In the genomic region with DNA sequence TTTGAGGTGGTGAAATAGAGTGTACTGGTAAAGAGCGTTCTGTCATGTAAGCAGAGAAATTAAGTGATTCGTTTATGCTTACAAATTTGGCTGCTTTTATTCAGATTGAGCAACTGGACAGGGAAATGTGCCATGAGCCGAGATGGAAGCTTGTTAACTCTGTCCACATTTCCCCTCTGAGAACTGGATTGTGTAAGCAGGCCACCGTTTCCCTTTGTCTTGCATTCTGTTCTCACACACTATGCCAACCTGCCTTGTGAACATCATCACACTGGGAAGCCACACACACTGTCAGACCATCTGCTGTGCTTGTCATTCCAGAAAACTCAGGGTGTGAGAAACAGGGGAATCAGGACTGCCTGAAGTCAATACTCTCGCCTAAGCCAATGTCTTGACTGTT, we compare ENCODE assay signal across 9 mouse cellular contexts.
DNase-seq lines count a peak whose midpoint lies in the region; ATAC-seq and TF ChIP-seq lines count a peak whose summit lies in the region.
"Had no signal": no experiment of that assay in that cellular context is flagged by ENCODE, and none has a peak within 500 bp of the region (broad histone marks: within the 10 kb centered on the region; RNA-seq: fewer than 3 reads in every experiment).

No protein-coding gene starts in this region.

- H3K27ac ChIP-seq in forebrain, postnatal 0 days (ENCODE audit: low read depth, low read length), result no peak overlapping the region
- H3K27ac ChIP-seq in midbrain, embryonic 15.5 days, result no peak overlapping the region
- H3K27ac ChIP-seq: macrophage had no signal

- peak; percentile 95 for ATAC-seq in forebrain, postnatal 0 days
- ATAC-seq in midbrain, embryonic 15.5 days (replicated peaks), result peak; percentile 89

- H3K27me3 ChIP-seq in forebrain, postnatal 0 days (ENCODE audit: insufficient read depth, low read length), result no peaks in the 10 kb centered on the region; the same call in 1 of the 2 replicates
- no peaks in the 10 kb centered on the region for H3K27me3 ChIP-seq in midbrain, embryonic 15.5 days (replicated peaks)

- no peak for TF ChIP-seq POLR2A in brain, embryonic 14.5 days (IDR thresholded peaks at IDR 0.05; ENCODE audit: borderline replicate concordance, extremely low read depth, insufficient read depth, insufficient read length, poor library complexity, severe bottlenecking)

- DNase-seq in adrenal gland, adult 8-10 months, result peak; percentile 7
- no peak for DNase-seq in adrenal gland, adult 18-20 months (ENCODE audit: low spot score in 2 of 2)
- peak; percentile 95 for DNase-seq in brain, embryonic 14.5 days (ENCODE audit: low read depth)
- peak; percentile 78 for DNase-seq in forebrain, postnatal 0 days
- peak; percentile 80 for DNase-seq in layer of hippocampus, adult 9-11 months
- no peak for DNase-seq in c-Kit-positive CD71-positive TER-119-positive erythroid progenitor cells, embryonic 14.5 days (ENCODE audit: low spot score)
- no peak for DNase-seq in kidney, postnatal 4 days

- 19% methylated on average over 5 of the region's 5 CpGs for WGBS in forebrain, postnatal 0 days
- 20% methylated on average over 5 of the region's 5 CpGs for WGBS in midbrain, embryonic 15.5 days

- H3K9me3 ChIP-seq in forebrain, postnatal 0 days (ENCODE audit: low read length), result no peaks in the 10 kb centered on the region
- no peaks in the 10 kb centered on the region for H3K9me3 ChIP-seq in midbrain, embryonic 15.5 days

- H3K4me3 ChIP-seq in forebrain, postnatal 0 days (ENCODE audit: low read depth, low read length), result no peak overlapping the region
- no peak overlapping the region for H3K4me3 ChIP-seq in midbrain, embryonic 15.5 days

- H3K4me2 ChIP-seq in forebrain, postnatal 0 days (ENCODE audit: low read depth), result no peak overlapping the region
- H3K4me2 ChIP-seq in midbrain, embryonic 15.5 days, result no peak overlapping the region

- H3K9ac ChIP-seq in forebrain, postnatal 0 days, result no peak overlapping the region
- H3K9ac ChIP-seq in midbrain, embryonic 15.5 days, result no peak overlapping the region

- no peaks in the 10 kb centered on the region for H3K36me3 ChIP-seq in forebrain, postnatal 0 days (ENCODE audit: insufficient read depth)
- no peaks in the 10 kb centered on the region for H3K36me3 ChIP-seq in midbrain, embryonic 15.5 days (replicated peaks)

- no peak for TF ChIP-seq CTCF in brain, embryonic 14.5 days (IDR thresholded peaks at IDR 0.05; ENCODE audit: borderline replicate concordance, extremely low read depth, insufficient read depth, insufficient read length)
- no peak for TF ChIP-seq CTCF in forebrain, postnatal 0 days (IDR thresholded peaks at IDR 0.05; ENCODE audit: low read depth)

- no peaks in the 10 kb centered on the region for H3K4me1 ChIP-seq in forebrain, postnatal 0 days (ENCODE audit: insufficient read depth)
- no peaks in the 10 kb centered on the region for H3K4me1 ChIP-seq in midbrain, embryonic 15.5 days

Comparison
In these comparisons a context has a peak if more than half of its experiments do, and no peak if none do; other contexts are left out.
1. DNase-seq: peak in adrenal gland, adult 8-10 months (single experiment), brain, embryonic 14.5 days (single experiment), forebrain, postnatal 0 days (single experiment) and layer of hippocampus, adult 9-11 months (single experiment); none in adrenal gland, adult 18-20 months (0 of 2), c-Kit-positive CD71-positive TER-119-positive erythroid progenitor cells, embryonic 14.5 days (single experiment) and kidney, postnatal 4 days (0 of 2).